Mouse (Mus musculus) midbrain, embryonic 16.5 days (tissue): ENCODE measurements around the gene Ces3a. TPM values are rescaled to one million over a fixed set of nuclear protein-coding genes. Genes with fewer than 3 reads are reported as not detected.
"Not testable (repeated sequence)": the region's sequence is repeated elsewhere in the genome, so short reads cannot be mapped to it uniquely, and the experiment has no call there.

Experiments
- ATAC-seq: fragments of 200-750 bp; cut with Nextera tagmentation; 2 replicates; pipeline ENCODE4 v1.8.0; 2017; ENCODE audit warnings: moderate TSS enrichment
- H3K27ac ChIP-seq: fragments of 300-500 bp; sonication (generic); 2 replicates; pipeline ENCODE4 v1.5.1; 2014; ENCODE audit warnings: mild to moderate bottlenecking, low read length, mixed read lengths
- H3K27me3 ChIP-seq: fragments of 300-500 bp; sonication (generic); 2 replicates; pipeline ENCODE4 v1.6.1; 2014; ENCODE audit warnings: low read depth, low read length, mixed read lengths; ENCODE audit not compliant: control insufficient read depth, insufficient read depth
- H3K36me3 ChIP-seq: fragments of 300-500 bp; sonication (generic); 2 replicates; pipeline ENCODE4 v1.6.1; 2014; ENCODE audit warnings: mild to moderate bottlenecking, low read length, moderate library complexity, mixed read lengths; ENCODE audit not compliant: control insufficient read depth, insufficient read depth
- H3K4me1 ChIP-seq: fragments of 300-500 bp; sonication (generic); 2 replicates; pipeline ENCODE4 v1.6.1; 2014; ENCODE audit warnings: mild to moderate bottlenecking, low read length, mixed read lengths; ENCODE audit not compliant: control insufficient read depth, insufficient read depth
- H3K4me2 ChIP-seq: fragments of 300-500 bp; sonication (generic); 2 replicates; pipeline ENCODE4 v1.6.1; 2014; ENCODE audit warnings: mild to moderate bottlenecking, low read length, mixed read lengths
- H3K4me3 ChIP-seq: fragments of 300-500 bp; sonication (generic); 2 replicates; pipeline ENCODE4 v1.5.1; 2014; ENCODE audit warnings: low read depth, mild to moderate bottlenecking, low read length, moderate library complexity, mixed read lengths
- H3K9ac ChIP-seq: fragments of 300-500 bp; sonication (generic); 2 replicates; pipeline ENCODE4 v1.6.1; 2014; ENCODE audit warnings: low read depth, low read length, mixed read lengths
- H3K9me3 ChIP-seq: fragments of 300-500 bp; sonication (generic); replicated peaks from 2 replicates; pipeline ENCODE4 v1.6.1; 2014; ENCODE audit warnings: mild to moderate bottlenecking, low read length, mixed read lengths; ENCODE audit not compliant: control insufficient read depth, poor library complexity, severe bottlenecking
- WGBS: fragments of 180-500 bp; shearing (Covaris S2); extraction: QIAGEN DNeasy Blood & Tissue Kit; methylation state at CpG from one replicate; pipeline ENCODE4 v1.1.7; 2014; 5-methylcytosine and 5-hydroxymethylcytosine counted together
- polyA plus RNA-seq: library from polyadenylated mRNA; unstranded; fragments of >200 nt; fragmentation: Nextera tagmentation; extraction: Ambion mirVana; gene quantifications from 2 replicates; pipeline ENCODE4 v1.2.1, GENCODE M21; 2015

Ces3a gene
- polyA plus RNA-seq, 1 experiment from 2014 or later, result not detected

DNA sequence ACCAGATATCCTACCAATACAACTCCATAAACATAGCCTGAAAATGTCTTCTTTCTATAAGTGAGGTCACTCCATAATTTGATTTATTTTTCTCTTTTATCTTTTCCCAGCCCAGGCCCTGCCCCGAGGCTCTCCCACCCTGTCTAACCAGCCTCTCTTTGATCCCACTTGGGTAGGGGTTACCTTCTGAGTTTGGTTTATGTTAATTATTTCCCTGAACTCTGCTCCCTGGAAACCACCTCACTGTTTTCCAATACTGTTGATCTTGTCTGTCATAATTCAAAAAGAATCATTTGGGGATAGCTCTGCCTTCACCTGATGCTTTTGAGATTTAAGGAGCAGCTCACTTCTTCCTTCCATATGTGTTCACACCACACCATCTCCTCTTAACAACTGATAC, 4.9 kb upstream of the Ces3a start:
- no peaks in the 10 kb centered on the region for H3K27me3 ChIP-seq
- no peaks in the 10 kb centered on the region for H3K36me3 ChIP-seq
- H3K4me2 ChIP-seq, result no peak overlapping the region
- 63% methylated on average over 1 of the region's 1 CpGs for WGBS
- ATAC-seq, result no peak
- no peaks in the 10 kb centered on the region for H3K9me3 ChIP-seq
- H3K27ac ChIP-seq, result no peak overlapping the region
- H3K9ac ChIP-seq, result no peak overlapping the region
- no peak overlapping the region for H3K4me3 ChIP-seq
- H3K4me1 ChIP-seq, result no peaks in the 10 kb centered on the region

DNA sequence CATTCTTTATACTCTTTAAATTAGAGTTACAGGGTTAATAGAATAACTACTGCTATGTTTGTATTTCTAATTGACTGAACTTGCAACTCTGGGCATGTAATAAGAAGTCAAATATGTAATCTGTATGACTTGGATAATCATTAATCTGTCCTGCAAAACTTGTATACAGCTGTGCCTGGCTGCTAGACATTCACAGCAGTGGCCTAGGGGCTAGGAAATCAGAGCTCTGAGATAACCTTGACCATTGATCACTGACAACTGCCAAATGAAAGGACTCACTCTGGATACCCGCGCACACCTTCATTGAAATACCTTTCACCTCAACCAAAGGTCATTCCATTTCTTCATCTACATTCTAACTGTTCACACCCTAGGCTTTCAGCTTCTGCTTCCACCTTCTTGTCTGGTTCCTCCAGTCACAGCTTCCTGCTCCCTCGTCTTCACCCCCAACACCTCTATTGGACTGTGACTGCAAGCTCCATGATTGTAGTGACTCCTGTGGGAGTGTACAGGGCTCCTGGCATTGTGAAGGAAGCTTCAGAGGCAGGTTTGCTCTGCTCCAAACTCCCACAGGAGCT, 2.5 kb upstream of the Ces3a start:
- ATAC-seq, result no peak
- no peak overlapping the region for H3K4me3 ChIP-seq
- H3K27ac ChIP-seq, result no peak overlapping the region
- WGBS, result 95% methylated on average over 3 of the region's 3 CpGs
- H3K9ac ChIP-seq, result no peak overlapping the region
- no peaks in the 10 kb centered on the region for H3K36me3 ChIP-seq
- no peaks in the 10 kb centered on the region for H3K27me3 ChIP-seq
- H3K4me1 ChIP-seq, result no peaks in the 10 kb centered on the region
- H3K9me3 ChIP-seq, result no peaks in the 10 kb centered on the region
- H3K4me2 ChIP-seq, result no peak overlapping the region

DNA sequence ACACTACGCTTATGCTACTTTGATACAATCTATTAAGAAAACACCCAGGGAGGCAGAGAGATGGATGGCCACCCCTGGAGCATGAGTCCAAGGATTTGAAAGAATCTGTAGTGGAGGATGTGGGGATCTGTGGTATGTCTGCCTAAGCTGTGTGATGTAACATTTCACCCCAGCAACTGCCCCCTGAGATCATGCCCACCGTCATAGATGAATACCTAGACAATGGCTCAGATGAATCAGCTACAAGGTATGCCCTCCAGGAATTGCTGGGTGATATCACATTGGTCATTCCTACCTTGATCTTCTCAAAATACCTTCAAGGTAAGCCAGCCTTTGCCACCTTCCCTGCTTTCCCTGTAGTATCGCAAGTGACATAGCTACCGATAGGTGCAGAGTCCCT, 7.8 kb downstream of the Ces3a start:
- 94% methylated on average over 4 of the region's 4 CpGs for WGBS
- no peak overlapping the region for H3K27ac ChIP-seq
- no peaks in the 10 kb centered on the region for H3K36me3 ChIP-seq
- no peak overlapping the region for H3K4me3 ChIP-seq
- H3K27me3 ChIP-seq, result no peaks in the 10 kb centered on the region
- ATAC-seq, result no peak
- no peak overlapping the region for H3K9ac ChIP-seq
- H3K4me2 ChIP-seq, result no peak overlapping the region
- no peaks in the 10 kb centered on the region for H3K9me3 ChIP-seq
- no peaks in the 10 kb centered on the region for H3K4me1 ChIP-seq

DNA sequence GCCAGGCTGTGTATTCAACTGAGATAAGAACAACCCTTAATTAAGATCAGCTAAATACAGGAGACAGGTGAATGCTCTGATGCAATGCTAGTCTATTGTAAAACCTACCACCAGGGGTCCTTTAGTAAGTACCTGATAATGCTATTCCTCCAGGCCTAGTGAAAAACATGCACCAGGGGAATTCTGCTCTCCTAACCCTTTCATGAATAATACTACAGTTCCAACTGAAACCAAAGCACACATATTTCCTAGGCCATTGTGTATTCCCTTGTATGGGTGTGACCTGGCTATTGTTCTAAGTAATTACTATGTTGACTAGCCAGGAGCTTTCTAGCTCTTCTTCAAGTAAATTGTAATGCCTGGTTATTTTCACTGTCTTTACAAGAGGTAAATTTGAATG, 11.7 kb downstream of the Ces3a start:
- Histone ChIP-seq H3K9ac (no peak overlapping the region), H3K27ac (no peak overlapping the region), H3K4me2 (no peak overlapping the region), H3K4me1 (no peaks in the 10 kb centered on the region), H3K27me3 (no peaks in the 10 kb centered on the region), H3K36me3 (no peaks in the 10 kb centered on the region), H3K9me3 (peaks cover 3% of the 10 kb centered on the region; the same call in 1 of the 2 replicates), H3K4me3 (no peak overlapping the region)
- ATAC-seq, result no peak

DNA sequence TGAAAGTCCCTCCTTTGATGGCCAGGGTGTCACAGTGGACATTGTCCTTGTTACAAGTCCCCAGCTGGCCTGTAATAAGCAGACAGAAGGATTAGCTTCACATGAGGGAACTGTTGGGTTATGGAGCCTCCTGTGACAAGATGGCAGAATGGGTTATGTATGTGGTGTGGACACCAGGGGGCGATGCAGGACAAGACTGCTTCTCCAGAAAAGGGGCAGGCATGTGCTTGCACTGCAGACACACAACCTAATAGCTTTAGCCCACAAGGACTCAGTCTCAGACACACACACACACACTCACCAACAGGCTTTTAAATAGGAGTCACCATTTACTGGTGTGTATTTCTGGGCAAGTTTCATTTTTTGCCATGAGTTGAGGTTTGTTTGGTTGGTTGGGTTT, 18.4 kb downstream of the Ces3a start:
- Histone ChIP-seq H3K9ac (no peak overlapping the region), H3K36me3 (no peaks in the 10 kb centered on the region), H3K27ac (no peak overlapping the region), H3K4me3 (no peak overlapping the region), H3K4me1 (no peaks in the 10 kb centered on the region), H3K9me3 (peaks cover 3% of the 10 kb centered on the region; the same call in 1 of the 2 replicates), H3K4me2 (no peak overlapping the region), H3K27me3 (no peaks in the 10 kb centered on the region)
- no peak for ATAC-seq
- WGBS, result 6% methylated on average over 1 of the region's 1 CpGs

DNA sequence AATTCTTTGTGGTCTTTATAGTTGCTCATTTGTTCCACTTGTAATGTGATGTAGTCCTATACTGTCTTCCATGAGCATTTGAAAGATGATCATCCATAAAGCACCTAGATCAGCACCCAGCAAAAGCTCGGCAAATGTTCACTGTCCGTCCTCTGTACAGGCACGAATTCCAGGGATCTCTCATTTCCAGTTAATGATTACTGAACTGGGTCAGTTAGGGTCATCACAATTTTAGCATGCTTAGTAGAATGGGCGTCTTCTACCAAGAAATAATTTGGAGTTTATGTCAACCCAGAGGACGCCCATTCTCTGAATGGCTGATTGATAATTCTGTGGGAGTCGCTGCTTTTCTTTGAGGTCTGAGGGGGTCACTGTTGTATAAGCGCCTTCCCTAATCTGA, 19.5 kb downstream of the Ces3a start:
- H3K27ac ChIP-seq, H3K9ac ChIP-seq, ATAC-seq, H3K4me2 ChIP-seq, H3K4me3 ChIP-seq, H3K27me3 ChIP-seq, H3K36me3 ChIP-seq, H3K9me3 ChIP-seq, H3K4me1 ChIP-seq: not testable (repeated sequence)
- WGBS, result 74% methylated on average over 7 of the region's 7 CpGs

DNA sequence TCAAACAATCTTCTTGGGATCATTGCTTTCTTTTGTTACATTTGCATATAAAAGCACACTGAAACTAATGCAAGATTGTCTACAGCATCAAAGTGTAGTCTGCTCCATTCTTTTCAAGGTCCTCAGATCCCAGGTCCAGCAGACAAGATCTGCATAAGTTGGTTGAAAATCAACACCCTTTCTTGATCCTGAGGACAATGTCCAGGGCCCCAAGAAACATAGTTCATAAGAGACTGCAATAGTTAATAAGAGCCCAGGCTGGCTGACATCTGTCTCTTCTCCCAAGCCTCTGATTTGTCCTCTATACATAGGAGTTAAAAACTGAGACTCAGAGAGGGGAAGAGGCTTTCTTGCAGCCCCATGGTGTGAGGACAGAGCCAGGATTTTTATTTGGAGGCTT, 20.6 kb downstream of the Ces3a start:
- H3K27ac ChIP-seq, result no peak overlapping the region
- no peaks in the 10 kb centered on the region for H3K27me3 ChIP-seq
- no peaks in the 10 kb centered on the region for H3K36me3 ChIP-seq
- no peak overlapping the region for H3K4me3 ChIP-seq
- ATAC-seq, result no peak
- no peak overlapping the region for H3K4me2 ChIP-seq
- H3K9ac ChIP-seq, result no peak overlapping the region
- H3K4me1 ChIP-seq, result no peaks in the 10 kb centered on the region
- no peaks in the 10 kb centered on the region for H3K9me3 ChIP-seq

DNA sequence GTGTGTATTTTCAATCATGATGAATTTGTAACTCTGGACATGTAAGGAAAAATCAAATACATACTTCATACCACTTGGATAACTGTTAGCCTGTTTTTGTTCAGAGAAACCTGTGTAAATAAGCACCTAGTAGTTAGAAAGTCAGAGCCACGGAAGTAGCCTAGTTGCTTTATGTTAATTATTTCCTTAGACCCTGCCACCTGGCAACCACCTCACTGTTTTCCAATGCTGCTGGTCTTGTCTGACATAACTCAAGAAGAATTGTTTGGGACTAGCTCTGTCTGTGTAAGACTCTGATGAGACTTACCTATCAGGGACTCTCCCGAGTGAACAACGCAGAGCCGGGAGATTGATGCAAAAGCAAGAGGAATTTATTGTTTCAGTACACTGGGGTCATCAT, 28.2 kb downstream of the Ces3a start:
- H3K9me3 ChIP-seq, result no peaks in the 10 kb centered on the region
- H3K36me3 ChIP-seq, result no peaks in the 10 kb centered on the region
- no peaks in the 10 kb centered on the region for H3K4me1 ChIP-seq
- no peak for ATAC-seq
- no peak overlapping the region for H3K27ac ChIP-seq
- no peak overlapping the region for H3K4me3 ChIP-seq
- 95% methylated on average over 4 of the region's 4 CpGs for WGBS
- H3K27me3 ChIP-seq, result no peaks in the 10 kb centered on the region
- no peak overlapping the region for H3K4me2 ChIP-seq
- H3K9ac ChIP-seq, result no peak overlapping the region

DNA sequence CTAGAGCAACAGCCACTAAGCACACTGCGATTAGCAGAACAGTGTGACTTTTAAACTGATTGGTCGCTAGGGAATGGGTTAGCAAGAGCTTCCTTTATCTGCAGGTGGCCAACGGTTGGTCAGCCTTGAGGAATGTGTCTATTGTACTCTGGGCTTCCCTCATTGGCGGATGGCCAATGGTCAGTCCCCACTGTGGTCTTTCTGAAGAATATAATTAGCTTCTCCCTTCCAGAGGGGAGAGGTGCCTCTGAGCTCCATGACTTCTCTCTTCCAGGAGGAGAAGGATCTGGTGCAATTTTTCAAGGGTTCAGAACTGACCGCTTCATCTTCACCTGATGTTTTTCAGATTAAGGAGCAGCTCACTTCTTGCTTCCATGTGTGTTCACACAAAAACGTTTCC, 28.7 kb downstream of the Ces3a start:
- Histone ChIP-seq H3K4me1 (no peaks in the 10 kb centered on the region), H3K36me3 (no peaks in the 10 kb centered on the region), H3K4me2 (no peak overlapping the region), H3K9ac (no peak overlapping the region), H3K4me3 (no peak overlapping the region), H3K27ac (no peak overlapping the region), H3K9me3 (no peaks in the 10 kb centered on the region), H3K27me3 (no peaks in the 10 kb centered on the region)
- 67% methylated on average over 6 of the region's 6 CpGs for WGBS
- no peak for ATAC-seq

DNA sequence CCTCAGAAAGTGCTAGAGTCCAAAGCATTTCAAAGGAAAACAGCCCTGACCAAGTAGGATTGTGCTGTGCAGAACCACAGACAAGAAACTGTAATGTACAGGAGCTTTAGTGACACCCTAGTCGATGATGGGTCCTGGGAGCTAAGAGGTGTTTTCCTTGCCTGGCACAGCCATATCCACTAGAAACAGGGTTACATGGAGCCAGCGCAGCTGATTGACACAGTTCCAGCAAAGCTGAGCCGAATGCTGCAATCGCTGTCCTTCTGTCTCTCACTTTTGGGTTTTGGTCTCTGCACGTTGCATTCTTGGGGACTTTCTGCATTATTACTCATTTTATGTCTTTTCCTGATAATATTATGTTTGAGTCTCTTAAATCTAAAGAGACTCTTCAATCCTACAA, 30.2 kb downstream of the Ces3a start:
- Histone ChIP-seq H3K4me2 (no peak overlapping the region), H3K27ac (no peak overlapping the region), H3K36me3 (no peaks in the 10 kb centered on the region), H3K9me3 (no peaks in the 10 kb centered on the region), H3K4me3 (no peak overlapping the region), H3K27me3 (no peaks in the 10 kb centered on the region), H3K9ac (no peak overlapping the region), H3K4me1 (no peaks in the 10 kb centered on the region)
- ATAC-seq, result no peak
- WGBS, result 85% methylated on average over 5 of the region's 5 CpGs
